Mouse (Mus musculus): ENCODE data around the gene Olfr237-ps1. TPM values are rescaled to one million over a fixed set of nuclear protein-coding genes. Genes with fewer than 3 reads are reported as not detected.
A peak's percentile ranks its signal among the peaks of the same experiment; 100 is the strongest.
"Not testable (repeated sequence)": the region's sequence is repeated elsewhere in the genome, so short reads cannot be mapped to it uniquely, and the experiment has no call there.

Olfr237-ps1 gene
- not detected in 2 replicates for polyA plus RNA-seq (2015; fragmentation: Nextera tagmentation; extraction: Ambion mirVana)

DNA sequence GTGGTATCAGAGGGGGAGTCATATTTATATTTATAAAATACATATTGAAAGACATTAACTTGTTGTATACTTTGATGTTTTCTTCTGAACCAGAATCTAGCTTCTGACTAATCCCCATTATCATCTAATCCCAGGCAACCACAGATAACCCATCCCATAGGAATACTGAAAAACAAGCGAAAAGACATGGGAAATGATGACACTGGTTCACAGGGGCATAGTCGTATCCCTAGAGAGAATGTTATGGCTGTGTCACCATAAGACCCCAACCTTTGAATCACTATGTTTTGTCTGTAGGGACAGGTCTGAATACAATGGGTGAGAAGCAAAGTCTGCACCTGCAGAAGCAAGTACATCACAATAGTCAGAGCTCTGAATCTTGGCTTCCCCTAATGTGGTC, at the start of gene Olfr237-ps1:
Gene Olfr237-ps1 (plus strand): TSS at position 301 of the 400 bp plus-strand sequence.
- not testable (repeated sequence) for H3K9me3 ChIP-seq (ENCODE audit: control insufficient read depth, low read length); ATAC-seq; H3K9ac ChIP-seq (ENCODE audit: low read depth, low read length); H3K4me1 ChIP-seq (ENCODE audit: control insufficient read depth, insufficient read depth, low read depth, low read length); H3K27me3 ChIP-seq (replicated peaks; ENCODE audit: control insufficient read depth, insufficient read depth, low read length); H3K4me3 ChIP-seq (ENCODE audit: low read length); H3K36me3 ChIP-seq (ENCODE audit: control insufficient read depth, insufficient read depth, low read length); H3K4me2 ChIP-seq (ENCODE audit: low read length); H3K27ac ChIP-seq (ENCODE audit: low read depth, low read length)
- WGBS = 84% methylated on average over 2 of the region's 2 CpGs

GRCm38 (mm10) chr6:43106069-43106468, 40.3 kb upstream of the Olfr237-ps1 start, which contains the start of gene Olfr441:
Gene Olfr441 (plus strand): TSS chr6:43106369.
- not testable (repeated sequence) for H3K9ac ChIP-seq (ENCODE audit: low read depth, low read length); H3K36me3 ChIP-seq (ENCODE audit: control insufficient read depth, insufficient read depth, low read length); ATAC-seq; H3K27me3 ChIP-seq (replicated peaks; ENCODE audit: control insufficient read depth, insufficient read depth, low read length); H3K9me3 ChIP-seq (ENCODE audit: control insufficient read depth, low read length); H3K4me1 ChIP-seq (ENCODE audit: control insufficient read depth, insufficient read depth, low read depth, low read length); H3K27ac ChIP-seq (ENCODE audit: low read depth, low read length); H3K4me3 ChIP-seq (ENCODE audit: low read length); H3K4me2 ChIP-seq (ENCODE audit: low read length)
- WGBS = 86% methylated on average over 1 of the region's 1 CpGs

DNA sequence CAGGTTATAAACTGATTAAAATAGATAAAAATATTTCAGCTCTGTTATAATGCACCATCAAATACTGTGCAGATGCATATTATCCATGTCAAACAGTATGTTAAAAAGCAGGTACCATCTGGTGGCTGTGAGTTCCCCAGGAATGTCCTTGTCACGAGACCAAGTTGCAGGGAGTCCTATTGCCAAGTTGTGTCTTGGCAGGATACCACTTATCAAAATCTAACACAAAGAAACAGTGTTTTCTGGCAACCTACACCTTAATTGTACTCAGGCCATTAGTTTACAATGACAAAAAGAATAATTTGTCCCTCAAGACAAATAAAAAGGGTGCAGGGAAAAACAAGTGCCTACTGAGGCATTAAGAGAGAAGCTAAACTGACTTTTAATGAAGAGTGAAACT, 13.1 kb downstream of the Olfr237-ps1 start:
- Histone ChIP-seq H3K9ac (ENCODE audit: low read depth, low read length) (no peak overlapping the region), H3K27me3 (replicated peaks; ENCODE audit: control insufficient read depth, insufficient read depth, low read length) (no peaks in the 10 kb centered on the region), H3K4me3 (ENCODE audit: low read length) (no peak overlapping the region), H3K4me2 (ENCODE audit: low read length) (no peak overlapping the region), H3K9me3 (ENCODE audit: control insufficient read depth, low read length) (no peaks in the 10 kb centered on the region), H3K4me1 (ENCODE audit: control insufficient read depth, insufficient read depth, low read depth, low read length) (no peaks in the 10 kb centered on the region), H3K36me3 (ENCODE audit: control insufficient read depth, insufficient read depth, low read length) (no peaks in the 10 kb centered on the region), H3K27ac (ENCODE audit: low read depth, low read length) (no peak overlapping the region)
- ATAC-seq = peak; percentile 50; the same call in 1 of the 2 replicates
- WGBS = 37% methylated on average over 1 of the region's 1 CpGs

GRCm38 (mm10) chr6:43162982-43163381, 16.6 kb downstream of the Olfr237-ps1 start, which contains the start of gene Olfr437:
Gene Olfr437 (plus strand): TSS chr6:43163282.
- no peaks in the 10 kb centered on the region for H3K27me3 ChIP-seq (replicated peaks; ENCODE audit: control insufficient read depth, insufficient read depth, low read length)
- no peaks in the 10 kb centered on the region for H3K36me3 ChIP-seq (ENCODE audit: control insufficient read depth, insufficient read depth, low read length)
- H3K4me2 ChIP-seq (ENCODE audit: low read length) = no peak within 1 kb of the TSS
- no peak within 1 kb of the TSS for H3K27ac ChIP-seq (ENCODE audit: low read depth, low read length)
- WGBS = 72% methylated on average over 3 of the region's 3 CpGs
- no peaks in the 10 kb centered on the region for H3K4me1 ChIP-seq (ENCODE audit: control insufficient read depth, insufficient read depth, low read depth, low read length)
- no peak within 1 kb of the TSS for H3K4me3 ChIP-seq (ENCODE audit: low read length)
- H3K9ac ChIP-seq (ENCODE audit: low read depth, low read length) = no peak within 1 kb of the TSS
- no peak for ATAC-seq
- H3K9me3 ChIP-seq (ENCODE audit: control insufficient read depth, low read length) = no peaks in the 10 kb centered on the region

DNA sequence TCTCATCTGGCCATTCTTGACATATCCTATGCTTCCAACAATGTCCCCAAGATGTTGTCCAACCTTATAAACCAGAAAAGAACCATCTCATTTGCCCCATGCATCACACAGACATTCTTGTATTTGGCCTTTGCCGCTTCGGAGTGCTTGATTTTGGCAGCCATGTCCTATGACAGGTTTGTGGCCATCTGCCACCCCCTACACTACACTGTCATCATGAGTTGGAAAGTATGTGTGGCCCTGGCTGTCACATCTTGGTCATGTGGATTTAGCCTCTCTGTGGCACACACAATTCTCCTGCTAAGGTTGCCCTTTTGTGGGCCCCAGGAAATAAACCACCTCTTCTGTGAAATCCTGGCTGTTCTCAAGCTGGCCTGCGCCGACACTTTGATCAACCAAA, 20.9 kb downstream of the Olfr237-ps1 start:
- Histone ChIP-seq H3K27me3 (replicated peaks; ENCODE audit: control insufficient read depth, insufficient read depth, low read length) (no peaks in the 10 kb centered on the region), H3K4me2 (ENCODE audit: low read length) (no peak overlapping the region), H3K4me3 (ENCODE audit: low read length) (no peak overlapping the region), H3K4me1 (ENCODE audit: control insufficient read depth, insufficient read depth, low read depth, low read length) (no peaks in the 10 kb centered on the region), H3K9ac (ENCODE audit: low read depth, low read length) (no peak overlapping the region), H3K9me3 (ENCODE audit: control insufficient read depth, low read length) (no peaks in the 10 kb centered on the region), H3K36me3 (ENCODE audit: control insufficient read depth, insufficient read depth, low read length) (no peaks in the 10 kb centered on the region), H3K27ac (ENCODE audit: low read depth, low read length) (no peak overlapping the region)
- 89% methylated on average over 4 of the region's 4 CpGs for WGBS
- no peak for ATAC-seq

DNA sequence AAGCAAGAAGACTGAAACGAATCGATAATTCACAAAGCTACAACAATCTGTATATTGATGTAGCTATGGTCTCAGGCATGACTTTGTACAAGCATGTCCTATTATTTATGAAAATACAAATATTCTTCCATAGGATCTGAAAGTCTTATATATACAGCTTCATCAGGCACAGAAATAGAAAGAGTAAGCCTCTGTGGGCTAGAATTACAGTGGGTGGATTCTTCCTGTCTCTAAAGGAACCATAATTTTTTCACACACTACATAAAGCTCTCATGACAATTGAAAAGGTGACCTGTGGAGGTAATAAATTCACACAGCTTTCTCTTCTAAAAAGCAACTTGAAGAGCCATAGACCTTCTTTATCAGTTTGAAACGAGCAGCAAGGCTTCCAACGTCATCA, 25.5 kb downstream of the Olfr237-ps1 start, which contains the start of gene Olfr13:
Gene Olfr13 (plus strand): TSS at position 301 of the 400 bp plus-strand sequence.
- Histone ChIP-seq H3K9me3 (ENCODE audit: control insufficient read depth, low read length) (no peaks in the 10 kb centered on the region), H3K27ac (ENCODE audit: low read depth, low read length) (no peak within 1 kb of the TSS)

DNA sequence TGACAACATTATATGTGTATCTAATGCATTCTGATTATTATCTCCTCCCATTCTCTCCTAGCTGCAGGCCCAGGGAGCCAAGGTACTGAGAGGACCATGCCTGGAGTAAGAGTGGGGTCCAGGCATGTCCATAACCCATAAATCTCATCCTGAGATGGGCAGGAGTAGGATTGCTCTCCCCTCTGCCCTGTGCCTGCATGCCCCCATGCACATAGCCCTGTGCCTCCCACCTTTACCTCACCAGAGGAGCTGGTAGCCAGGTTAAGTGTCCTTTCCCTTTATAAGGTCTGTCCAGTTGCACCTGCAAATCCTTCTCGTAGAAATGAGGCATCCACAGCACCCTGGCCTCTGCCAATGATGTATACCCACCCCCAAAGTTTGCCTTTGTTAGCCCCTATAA, 31.8 kb downstream of the Olfr237-ps1 start:
- H3K27me3 ChIP-seq (replicated peaks; ENCODE audit: control insufficient read depth, insufficient read depth, low read length) = no peaks in the 10 kb centered on the region
- peak; percentile 52; the same call in 1 of the 2 replicates for ATAC-seq
- no peaks in the 10 kb centered on the region; the same call in none of the 2 replicates for H3K4me1 ChIP-seq (ENCODE audit: control insufficient read depth, insufficient read depth, low read depth, low read length)
- no peak overlapping the region for H3K27ac ChIP-seq (ENCODE audit: low read depth, low read length)
- 65% methylated on average over 1 of the region's 1 CpGs for WGBS
- H3K9me3 ChIP-seq (ENCODE audit: control insufficient read depth, low read length) = no peaks in the 10 kb centered on the region
- H3K9ac ChIP-seq (ENCODE audit: low read depth, low read length) = no peak overlapping the region
- no peak overlapping the region for H3K4me2 ChIP-seq (ENCODE audit: low read length)
- H3K4me3 ChIP-seq (ENCODE audit: low read length) = no peak overlapping the region
- no peaks in the 10 kb centered on the region for H3K36me3 ChIP-seq (ENCODE audit: control insufficient read depth, insufficient read depth, low read length)

More for the DNA sequence above, 25.5 kb downstream of the Olfr237-ps1 start, which contains the start of gene Olfr13:
- ATAC-seq = no peak
- no peak within 1 kb of the TSS for H3K4me2 ChIP-seq (ENCODE audit: low read length)
- no peaks in the 10 kb centered on the region for H3K27me3 ChIP-seq (replicated peaks; ENCODE audit: control insufficient read depth, insufficient read depth, low read length)
- no peaks in the 10 kb centered on the region for H3K36me3 ChIP-seq (ENCODE audit: control insufficient read depth, insufficient read depth, low read length)
- H3K9ac ChIP-seq (ENCODE audit: low read depth, low read length) = no peak within 1 kb of the TSS
- H3K4me3 ChIP-seq (ENCODE audit: low read length) = no peak within 1 kb of the TSS
- no peaks in the 10 kb centered on the region for H3K4me1 ChIP-seq (ENCODE audit: control insufficient read depth, insufficient read depth, low read depth, low read length)
- 79% methylated on average over 4 of the region's 4 CpGs for WGBS

GRCm38 (mm10) chr6:43178584-43179501, 32.5 kb downstream of the Olfr237-ps1 start:
- H3K27ac ChIP-seq (ENCODE audit: low read depth, low read length) = no peak overlapping the region
- no peak overlapping the region for H3K4me2 ChIP-seq (ENCODE audit: low read length)
- ATAC-seq = peak; percentile 87
- no peak overlapping the region for H3K4me3 ChIP-seq (ENCODE audit: low read length)
- no peaks in the 10 kb centered on the region; the same call in none of the 2 replicates for H3K4me1 ChIP-seq (ENCODE audit: control insufficient read depth, insufficient read depth, low read depth, low read length)
- H3K9ac ChIP-seq (ENCODE audit: low read depth, low read length) = no peak overlapping the region
- no peaks in the 10 kb centered on the region for H3K36me3 ChIP-seq (ENCODE audit: control insufficient read depth, insufficient read depth, low read length)
- H3K9me3 ChIP-seq (ENCODE audit: control insufficient read depth, low read length) = no peaks in the 10 kb centered on the region
- H3K27me3 ChIP-seq (replicated peaks; ENCODE audit: control insufficient read depth, insufficient read depth, low read length) = no peaks in the 10 kb centered on the region
- WGBS = 41% methylated on average over 6 of the region's 6 CpGs

GRCm38 (mm10) chr6:43190986-43191385, 44.6 kb downstream of the Olfr237-ps1 start:
- 81% methylated on average over 3 of the region's 3 CpGs for WGBS
- H3K27me3 ChIP-seq (replicated peaks; ENCODE audit: control insufficient read depth, insufficient read depth, low read length) = no peaks in the 10 kb centered on the region
- no peaks in the 10 kb centered on the region for H3K4me1 ChIP-seq (ENCODE audit: control insufficient read depth, insufficient read depth, low read depth, low read length)

More at GRCm38 (mm10) chr6:43190986-43191385, 44.6 kb downstream of the Olfr237-ps1 start:
- H3K9me3 ChIP-seq (ENCODE audit: control insufficient read depth, low read length) = no peaks in the 10 kb centered on the region
- H3K27ac ChIP-seq (ENCODE audit: low read depth, low read length) = no peak overlapping the region
- no peak overlapping the region for H3K9ac ChIP-seq (ENCODE audit: low read depth, low read length)
- ATAC-seq = no peak
- no peak overlapping the region for H3K4me3 ChIP-seq (ENCODE audit: low read length)
- H3K36me3 ChIP-seq (ENCODE audit: control insufficient read depth, insufficient read depth, low read length) = no peaks in the 10 kb centered on the region
- no peak overlapping the region for H3K4me2 ChIP-seq (ENCODE audit: low read length)
